Mouse (Mus musculus): ENCODE results near the gene Fga.

DNA sequence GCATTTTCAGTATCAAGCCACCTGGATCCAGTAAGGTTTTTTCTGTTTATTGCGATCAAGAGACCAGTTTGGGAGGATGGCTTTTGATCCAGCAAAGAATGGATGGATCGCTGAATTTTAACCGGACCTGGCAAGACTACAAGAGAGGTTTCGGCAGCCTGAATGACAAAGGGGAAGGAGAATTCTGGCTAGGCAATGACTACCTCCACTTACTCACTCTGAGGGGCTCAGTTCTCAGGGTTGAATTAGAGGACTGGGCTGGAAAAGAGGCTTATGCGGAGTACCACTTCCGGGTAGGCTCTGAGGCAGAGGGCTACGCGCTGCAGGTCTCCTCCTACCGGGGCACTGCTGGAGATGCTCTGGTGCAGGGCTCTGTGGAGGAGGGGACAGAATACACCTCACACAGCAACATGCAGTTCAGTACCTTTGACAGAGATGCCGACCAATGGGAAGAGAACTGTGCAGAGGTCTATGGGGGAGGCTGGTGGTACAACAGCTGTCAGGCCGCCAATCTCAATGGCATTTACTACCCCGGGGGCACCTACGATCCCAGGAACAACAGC is 7.0 kb downstream of the Fga start:
- TF ChIP-seq POLR2A (IDR thresholded peaks at IDR 0.05; ENCODE audit: extremely low read depth, insufficient read depth, low read length) = no peak
- TF ChIP-seq CTCF (IDR thresholded peaks at IDR 0.05; ENCODE audit: extremely low read depth, insufficient read depth, low read length) = no peak

Data from cortical plate, adult 2 months (tissue).